Mouse (Mus musculus): ENCODE results near the gene Xdh. TPM values are rescaled to one million over a fixed set of nuclear protein-coding genes. Genes with fewer than 3 reads are reported as not detected.

Gene Xdh
- total and polyA plus RNA-seq, 3 experiments: 2.0 to 14.5 TPM; not detected in 1

- TF ChIP-seq UBTF (IDR thresholded peaks at IDR 0.05; ENCODE audit: borderline replicate concordance, insufficient read depth, low read depth, low read length): no peak
- no peak for TF ChIP-seq NELFE (IDR thresholded peaks at IDR 0.05; ENCODE audit: low read depth, low read length)
- no peak for TF ChIP-seq BHLHE40 (IDR thresholded peaks at IDR 0.05; ENCODE audit: borderline replicate concordance, low read depth, low read length)
- no peak for TF ChIP-seq ETS1 (IDR thresholded peaks at IDR 0.05; ENCODE audit: low read depth, low read length)
- no peak for TF ChIP-seq RAD21 (IDR thresholded peaks at IDR 0.05; ENCODE audit: low read depth, low read length)
- H3K9me3 ChIP-seq (replicated peaks; ENCODE audit: insufficient read depth, low read length): no peaks in the 10 kb centered on the region
- H3K4me3 ChIP-seq (ENCODE audit: control insufficient read depth in 1 of 2, insufficient read depth in 1 of 2, low read depth in 2 of 2, low read length in 2 of 2): no peak overlapping the region
- no peaks in the 10 kb centered on the region for H3K36me3 ChIP-seq (ENCODE audit: control insufficient read depth in 1 of 2, insufficient read depth in 2 of 2, low read length in 2 of 2)
- DNase-seq (ENCODE audit: low read depth, low spot score): no peak
- no peaks in the 10 kb centered on the region for H3K27me3 ChIP-seq (ENCODE audit: control insufficient read depth in 1 of 2, insufficient read depth in 2 of 2, low read length in 2 of 2)
- H3K79me2 ChIP-seq (ENCODE audit: control insufficient read depth, insufficient read depth, low read length, poor library complexity): no peaks in the 10 kb centered on the region
- H3K27ac ChIP-seq (ENCODE audit: control insufficient read depth, low read depth, low read length): no peak overlapping the region
- no peaks in the 10 kb centered on the region for H3K4me1 ChIP-seq (ENCODE audit: control insufficient read depth in 1 of 2, insufficient read depth in 2 of 2, low read length in 2 of 2)
- no peak overlapping the region for H3K9ac ChIP-seq (ENCODE audit: control insufficient read depth, low read depth, low read length, poor library complexity, severe bottlenecking)
These were observed 41.3 kb upstream of the Xdh start for GRCm38 (mm10) chr17:73991264-73991663.

- no peak overlapping the region for H3K27ac ChIP-seq (ENCODE audit: control insufficient read depth, low read depth, low read length)
- H3K79me2 ChIP-seq (ENCODE audit: control insufficient read depth, insufficient read depth, low read length, poor library complexity): no peaks in the 10 kb centered on the region
- no peaks in the 10 kb centered on the region for H3K4me1 ChIP-seq (ENCODE audit: control insufficient read depth in 1 of 2, insufficient read depth in 2 of 2, low read length in 2 of 2)
- H3K27me3 ChIP-seq (ENCODE audit: control insufficient read depth in 1 of 2, insufficient read depth in 2 of 2, low read length in 2 of 2): no peaks in the 10 kb centered on the region
- no peaks in the 10 kb centered on the region for H3K36me3 ChIP-seq (ENCODE audit: control insufficient read depth in 1 of 2, insufficient read depth in 2 of 2, low read length in 2 of 2)
- DNase-seq (ENCODE audit: low read depth, low spot score): no peak
- no peak overlapping the region for H3K9ac ChIP-seq (ENCODE audit: control insufficient read depth, low read depth, low read length, poor library complexity, severe bottlenecking)
- H3K9me3 ChIP-seq (replicated peaks; ENCODE audit: insufficient read depth, low read length): no peaks in the 10 kb centered on the region
- no peak overlapping the region for H3K4me3 ChIP-seq (ENCODE audit: control insufficient read depth in 1 of 2, insufficient read depth in 1 of 2, low read depth in 2 of 2, low read length in 2 of 2)
- TF ChIP-seq MAZ (IDR thresholded peaks at IDR 0.05; ENCODE audit: low read depth, low read length): no peak
- TF ChIP-seq NELFE (IDR thresholded peaks at IDR 0.05; ENCODE audit: low read depth, low read length): no peak
- TF ChIP-seq SMC3 (IDR thresholded peaks at IDR 0.05; ENCODE audit: low read depth, low read length): no peak
- no peak for TF ChIP-seq KAT2A (conservative IDR thresholded peaks at IDR 0.05; ENCODE audit: low read depth, low read length)
- TF ChIP-seq JUND (IDR thresholded peaks at IDR 0.05; ENCODE audit: low read depth, low read length): no peak
- TF ChIP-seq GABPA (IDR thresholded peaks at IDR 0.05; ENCODE audit: low read depth, low read length): no peak
- TF ChIP-seq MAX (IDR thresholded peaks at IDR 0.05; ENCODE audit: low read length): no peak
- no peak for TF ChIP-seq MYC (IDR thresholded peaks at IDR 0.05; ENCODE audit: low read depth, low read length)
- TF ChIP-seq ZC3H11A (IDR thresholded peaks at IDR 0.05; ENCODE audit: low read depth, low read length): no peak
These were observed 36.6 kb upstream of the Xdh start for GRCm38 (mm10) chr17:73986571-73986970.

GRCm38 (mm10) chr17:73985936-73986335 lies 35.9 kb upstream of the Xdh start:
- Histone ChIP-seq H3K9ac (ENCODE audit: control insufficient read depth, low read depth, low read length, poor library complexity, severe bottlenecking) (no peak overlapping the region), H3K4me1 (ENCODE audit: control insufficient read depth in 1 of 2, insufficient read depth in 2 of 2, low read length in 2 of 2) (no peaks in the 10 kb centered on the region), H3K36me3 (ENCODE audit: control insufficient read depth in 1 of 2, insufficient read depth in 2 of 2, low read length in 2 of 2) (no peaks in the 10 kb centered on the region), H3K9me3 (replicated peaks; ENCODE audit: insufficient read depth, low read length) (no peaks in the 10 kb centered on the region), H3K4me3 (ENCODE audit: control insufficient read depth in 1 of 2, insufficient read depth in 1 of 2, low read depth in 2 of 2, low read length in 2 of 2) (no peak overlapping the region), H3K27me3 (ENCODE audit: control insufficient read depth in 1 of 2, insufficient read depth in 2 of 2, low read length in 2 of 2) (no peaks in the 10 kb centered on the region), H3K79me2 (ENCODE audit: control insufficient read depth, insufficient read depth, low read length, poor library complexity) (no peaks in the 10 kb centered on the region), H3K27ac (ENCODE audit: control insufficient read depth, low read depth, low read length) (no peak overlapping the region)
- no peak for DNase-seq (ENCODE audit: low read depth, low spot score)
- TF ChIP-seq CHD2 (IDR thresholded peaks at IDR 0.05; ENCODE audit: low read length) (no peak), UBTF (IDR thresholded peaks at IDR 0.05; ENCODE audit: borderline replicate concordance, insufficient read depth, low read depth, low read length) (no peak), JUND (IDR thresholded peaks at IDR 0.05; ENCODE audit: low read depth, low read length) (no peak), MEF2A (IDR thresholded peaks at IDR 0.05; ENCODE audit: extremely low read depth, insufficient replicate concordance, low read depth, low read length, poor library complexity, severe bottlenecking) (no peak), BHLHE40 (IDR thresholded peaks at IDR 0.05; ENCODE audit: borderline replicate concordance, low read depth, low read length) (no peak), MYC (IDR thresholded peaks at IDR 0.05; ENCODE audit: low read depth, low read length) (no peak), GATA1 (IDR thresholded peaks at IDR 0.05; ENCODE audit: low read depth, low read length) (no peak), POLR2AphosphoS5 (IDR thresholded peaks at IDR 0.05; ENCODE audit: borderline replicate concordance, low read depth, low read length) (no peak), EP300 (IDR thresholded peaks at IDR 0.05; ENCODE audit: low read depth in 1 of 2, low read length in 2 of 2) (no peak), MXI1 (IDR thresholded peaks at IDR 0.05; ENCODE audit: low read depth, low read length) (no peak)
